Mouse (Mus musculus) heart, embryonic 13.5 days (tissue): ENCODE measurements at regions not wholly inside any gene's neighbourhood (a gene's known extent, or its start where the extent isn't known, plus 50 kb on each side); places are given as distances from the start of the nearest gene placed in this dataset.

Experiments used
- ATAC-seq: fragments of 200-750 bp; cut with Nextera tagmentation; 2 replicates; pipeline ENCODE4 v1.8.0; 2017; ENCODE audit warnings: moderate TSS enrichment; ENCODE audit not compliant: insufficient number of reproducible peaks, low FRiP score, low TSS enrichment; ENCODE audit errors: extremely low read depth
- H3K27ac ChIP-seq: fragments of 300-500 bp; sonication (generic); replicated peaks from 2 replicates; pipeline ENCODE4 v1.5.1; 2015; ENCODE audit warnings: moderate library complexity, mild to moderate bottlenecking, inconsistent platforms
- H3K27me3 ChIP-seq: fragments of 300-500 bp; sonication (generic); replicated peaks from 2 replicates; pipeline ENCODE4 v1.6.1; 2015; ENCODE audit warnings: mild to moderate bottlenecking, inconsistent platforms
- H3K36me3 ChIP-seq: fragments of 300-500 bp; sonication (generic); 2 replicates; pipeline ENCODE4 v1.6.1; 2015; ENCODE audit warnings: mild to moderate bottlenecking, inconsistent platforms
- H3K4me1 ChIP-seq: fragments of 300-500 bp; sonication (generic); 2 replicates; pipeline ENCODE4 v1.6.1; 2015; ENCODE audit warnings: inconsistent platforms
- H3K4me2 ChIP-seq: fragments of 300-500 bp; sonication (generic); 2 replicates; pipeline ENCODE4 v1.6.1; 2015; ENCODE audit warnings: inconsistent platforms, mild to moderate bottlenecking, moderate library complexity
- H3K4me3 ChIP-seq: fragments of 300-500 bp; sonication (generic); 2 replicates; pipeline ENCODE4 v1.5.1; 2015; ENCODE audit warnings: moderate library complexity, mild to moderate bottlenecking, inconsistent platforms
- H3K9ac ChIP-seq: fragments of 300-500 bp; sonication (generic); 2 replicates; pipeline ENCODE4 v1.6.1; 2015; ENCODE audit warnings: inconsistent platforms, mild to moderate bottlenecking, moderate library complexity
- H3K9me3 ChIP-seq: fragments of 300-500 bp; sonication (generic); 2 replicates; pipeline ENCODE4 v1.6.1; 2016; ENCODE audit warnings: inconsistent platforms
- WGBS: fragments of 180-500 bp; shearing (Covaris S2); methylation state at CpG from one replicate; pipeline ENCODE4 v1.1.7; 2015; ENCODE audit warnings: mixed read lengths; 5-methylcytosine and 5-hydroxymethylcytosine counted together

- Histone ChIP-seq H3K36me3 (no peaks in the 10 kb centered on the region), H3K4me3 (no peak overlapping the region), H3K4me2 (no peak overlapping the region), H3K4me1 (no peaks in the 10 kb centered on the region), H3K9ac (no peak overlapping the region), H3K9me3 (peaks cover 20% of the 10 kb centered on the region), H3K27ac (no peak overlapping the region), H3K27me3 (peaks cover 3% of the 10 kb centered on the region; the same call in 1 of the 2 replicates)
- no peak for ATAC-seq
- 83% methylated on average over 5 of the region's 5 CpGs for WGBS
Observed at GRCm38 (mm10) chr2:168372356-168372755, 90.8 kb upstream of the Kcng1 start.

GRCm38 (mm10) chr2:168371245-168371644 is 89.7 kb upstream of the Kcng1 start:
- Histone ChIP-seq H3K4me2 (no peak overlapping the region), H3K27ac (no peak overlapping the region), H3K27me3 (peaks cover 6% of the 10 kb centered on the region; the same call in 1 of the 2 replicates), H3K4me3 (no peak overlapping the region), H3K9ac (no peak overlapping the region), H3K9me3 (peaks cover 18% of the 10 kb centered on the region), H3K36me3 (no peaks in the 10 kb centered on the region), H3K4me1 (no peaks in the 10 kb centered on the region)
- 32% methylated on average over 3 of the region's 3 CpGs for WGBS
- no peak for ATAC-seq

DNA sequence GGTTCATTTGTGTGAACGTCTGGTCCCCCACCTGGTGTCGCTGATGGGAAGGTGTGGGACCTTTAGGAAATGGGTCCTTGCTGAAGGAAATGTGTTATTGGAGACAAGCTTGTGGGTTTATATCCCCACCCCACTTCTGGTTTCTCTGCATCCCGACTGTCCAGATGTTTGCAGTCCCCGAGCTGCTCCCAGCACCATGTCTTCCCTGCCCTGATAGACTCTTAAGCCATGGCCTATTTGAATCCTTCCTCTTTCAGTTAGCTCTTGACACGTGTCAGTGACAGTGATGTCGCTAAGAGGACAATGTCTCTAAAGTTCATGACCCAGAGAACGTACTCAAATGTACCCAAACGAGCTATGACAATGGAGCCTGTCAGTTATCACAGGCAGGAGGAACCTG is 77.7 kb upstream of the Kcng1 start:
- no peaks in the 10 kb centered on the region for H3K9me3 ChIP-seq
- H3K27me3 ChIP-seq = peaks cover 51% of the 10 kb centered on the region
- WGBS = 48% methylated on average over 8 of the region's 8 CpGs
- H3K4me1 ChIP-seq = no peaks in the 10 kb centered on the region
- no peaks in the 10 kb centered on the region for H3K36me3 ChIP-seq
- H3K4me2 ChIP-seq = no peak overlapping the region
- H3K4me3 ChIP-seq = no peak overlapping the region
- no peak overlapping the region for H3K27ac ChIP-seq
- ATAC-seq = no peak
- H3K9ac ChIP-seq = no peak overlapping the region

- Histone ChIP-seq H3K27me3 (peaks cover 54% of the 10 kb centered on the region), H3K4me3 (no peak overlapping the region), H3K9ac (no peak overlapping the region), H3K9me3 (no peaks in the 10 kb centered on the region), H3K4me2 (no peak overlapping the region), H3K36me3 (no peaks in the 10 kb centered on the region), H3K27ac (no peak overlapping the region), H3K4me1 (no peaks in the 10 kb centered on the region)
- no peak for ATAC-seq
- WGBS = 65% methylated on average over 6 of the region's 6 CpGs
Observed at GRCm38 (mm10) chr2:168358551-168358950, 77.0 kb upstream of the Kcng1 start.

DNA sequence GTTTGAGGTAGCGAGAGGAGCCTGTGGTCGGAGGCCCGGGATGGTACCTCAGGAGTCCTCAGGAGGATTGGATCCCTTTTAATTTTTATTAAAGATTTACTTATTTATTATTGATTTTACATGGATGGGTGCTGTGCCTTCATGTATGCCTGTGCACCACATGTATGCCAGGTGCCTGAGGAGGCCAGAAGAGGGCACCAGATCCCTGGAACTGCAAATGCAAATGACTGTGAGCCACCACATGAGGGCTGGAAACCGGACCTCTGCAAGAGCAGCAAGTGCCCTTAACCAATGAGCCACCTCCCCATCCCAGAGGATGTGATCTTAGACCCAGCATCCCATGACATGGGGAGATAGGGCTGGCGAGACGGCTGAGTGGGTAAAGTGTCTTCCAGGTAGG is 76.3 kb upstream of the Kcng1 start:
- Histone ChIP-seq H3K4me2 (no peak overlapping the region), H3K27me3 (peaks cover 57% of the 10 kb centered on the region), H3K4me3 (no peak overlapping the region), H3K4me1 (no peaks in the 10 kb centered on the region), H3K27ac (no peak overlapping the region), H3K36me3 (no peaks in the 10 kb centered on the region), H3K9me3 (no peaks in the 10 kb centered on the region), H3K9ac (no peak overlapping the region)
- ATAC-seq = no peak
- WGBS = 79% methylated on average over 6 of the region's 6 CpGs

- Histone ChIP-seq H3K36me3 (no peaks in the 10 kb centered on the region), H3K27me3 (peaks cover 51% of the 10 kb centered on the region), H3K4me1 (no peaks in the 10 kb centered on the region), H3K27ac (no peak overlapping the region), H3K4me2 (no peak overlapping the region), H3K9me3 (no peaks in the 10 kb centered on the region), H3K4me3 (no peak overlapping the region), H3K9ac (no peak overlapping the region)
- ATAC-seq = no peak
- WGBS = 66% methylated on average over 10 of the region's 10 CpGs
Observed at GRCm38 (mm10) chr2:168354397-168354796, 72.9 kb upstream of the Kcng1 start.

- Histone ChIP-seq H3K9ac (no peak overlapping the region), H3K27ac (no peak overlapping the region), H3K27me3 (peaks cover 44% of the 10 kb centered on the region), H3K9me3 (no peaks in the 10 kb centered on the region), H3K36me3 (no peaks in the 10 kb centered on the region), H3K4me3 (no peak overlapping the region), H3K4me2 (no peak overlapping the region), H3K4me1 (no peaks in the 10 kb centered on the region)
- ATAC-seq = no peak
- WGBS = 75% methylated on average over 5 of the region's 5 CpGs
Observed at GRCm38 (mm10) chr2:168352626-168353025, 71.1 kb upstream of the Kcng1 start.

GRCm38 (mm10) chr2:168352194-168352593 is 70.7 kb upstream of the Kcng1 start:
- no peak overlapping the region for H3K4me3 ChIP-seq
- 52% methylated on average over 3 of the region's 3 CpGs for WGBS
- no peak overlapping the region for H3K27ac ChIP-seq
- no peak overlapping the region for H3K4me2 ChIP-seq
- H3K36me3 ChIP-seq = no peaks in the 10 kb centered on the region
- ATAC-seq = no peak
- H3K9ac ChIP-seq = no peak overlapping the region
- H3K27me3 ChIP-seq = peaks cover 45% of the 10 kb centered on the region
- no peaks in the 10 kb centered on the region for H3K4me1 ChIP-seq
- no peaks in the 10 kb centered on the region for H3K9me3 ChIP-seq

DNA sequence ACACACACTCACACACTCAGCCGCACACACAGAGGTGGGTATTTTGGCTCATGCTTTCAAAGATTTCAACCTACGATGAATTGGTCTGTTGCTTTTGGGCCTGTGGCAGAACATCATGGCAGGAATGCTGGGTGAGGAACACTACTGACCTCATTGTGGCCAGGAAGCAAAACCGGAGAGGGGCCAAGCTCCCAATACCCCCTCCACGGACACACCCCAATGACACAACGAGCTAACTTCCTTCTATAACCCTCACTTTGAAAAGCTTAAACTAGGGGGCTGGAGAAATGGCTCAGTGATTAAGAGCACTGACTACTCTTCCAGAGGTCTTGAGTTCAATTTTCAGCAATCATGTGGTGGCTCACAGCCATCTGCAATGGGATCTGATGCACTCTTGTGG is 63.8 kb upstream of the Kcng1 start:
- Histone ChIP-seq H3K4me2 (no peak overlapping the region), H3K36me3 (no peaks in the 10 kb centered on the region), H3K4me1 (no peaks in the 10 kb centered on the region), H3K9ac (no peak overlapping the region), H3K9me3 (no peaks in the 10 kb centered on the region), H3K27ac (no peak overlapping the region), H3K27me3 (peaks cover 51% of the 10 kb centered on the region), H3K4me3 (no peak overlapping the region)
- ATAC-seq = no peak
- WGBS = 79% methylated on average over 5 of the region's 5 CpGs

DNA sequence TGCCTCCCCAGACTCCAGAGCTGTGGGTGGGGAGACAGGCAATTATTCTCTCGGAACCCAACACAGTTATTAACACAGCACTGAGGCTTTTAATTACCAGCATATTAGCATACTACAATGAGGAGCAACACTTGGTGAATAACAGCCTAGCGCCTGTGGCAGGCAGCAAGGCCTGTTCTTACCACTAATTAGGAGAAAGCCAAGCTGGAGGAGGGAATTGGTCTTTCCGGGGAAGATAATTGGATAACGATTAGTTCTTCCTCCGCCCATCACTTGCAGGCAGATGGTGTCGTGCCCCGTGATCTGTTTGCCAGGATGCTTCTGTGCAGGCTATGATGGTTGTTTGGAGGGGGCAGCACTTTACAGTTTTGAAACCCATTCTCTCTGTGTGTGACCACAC is 62.2 kb upstream of the Kcng1 start:
- no peak overlapping the region for H3K27ac ChIP-seq

GRCm38 (mm10) chr2:168338819-168339218 is 57.3 kb upstream of the Kcng1 start:
- Histone ChIP-seq H3K27me3 (peaks cover 49% of the 10 kb centered on the region), H3K36me3 (no peaks in the 10 kb centered on the region), H3K27ac (no peak overlapping the region), H3K9ac (no peak overlapping the region), H3K4me3 (no peak overlapping the region), H3K4me1 (peaks cover 8% of the 10 kb centered on the region), H3K4me2 (no peak overlapping the region), H3K9me3 (no peaks in the 10 kb centered on the region)
- WGBS = 76% methylated on average over 6 of the region's 6 CpGs
- no peak for ATAC-seq

More for the DNA sequence above, 62.2 kb upstream of the Kcng1 start:
- Histone ChIP-seq H3K4me1 (no peaks in the 10 kb centered on the region), H3K27me3 (peaks cover 59% of the 10 kb centered on the region), H3K9ac (no peak overlapping the region), H3K4me3 (no peak overlapping the region), H3K4me2 (no peak overlapping the region), H3K36me3 (no peaks in the 10 kb centered on the region), H3K9me3 (no peaks in the 10 kb centered on the region)
- 53% methylated on average over 7 of the region's 7 CpGs for WGBS
- no peak for ATAC-seq

- H3K36me3 ChIP-seq = no peaks in the 10 kb centered on the region
- WGBS = 77% methylated on average over 4 of the region's 4 CpGs
- peaks cover 12% of the 10 kb centered on the region for H3K4me1 ChIP-seq
- H3K27me3 ChIP-seq = peaks cover 45% of the 10 kb centered on the region
- H3K4me3 ChIP-seq = no peak overlapping the region
- H3K4me2 ChIP-seq = no peak overlapping the region
- no peaks in the 10 kb centered on the region for H3K9me3 ChIP-seq
- no peak overlapping the region for H3K9ac ChIP-seq
- no peak overlapping the region for H3K27ac ChIP-seq
- no peak for ATAC-seq
Observed at GRCm38 (mm10) chr2:168338382-168338781, 56.8 kb upstream of the Kcng1 start.
